Mouse (Mus musculus): ENCODE results near the gene Gpc6. TPM values are rescaled to one million over a fixed set of nuclear protein-coding genes. Genes with fewer than 3 reads are reported as not detected.

Gene Gpc6
- polyA plus RNA-seq, 1 experiment from 2014 or later = 18.8 TPM

GRCm38 (mm10) chr14:117498785-117499184 is 573.7 kb downstream of the Gpc6 start:
- Histone ChIP-seq H3K27me3 (replicated peaks; ENCODE audit: control insufficient read depth, insufficient read depth, low read length) (no peaks in the 10 kb centered on the region), H3K9ac (ENCODE audit: low read depth, low read length) (no peak overlapping the region), H3K36me3 (ENCODE audit: control insufficient read depth, insufficient read depth, low read length) (no peaks in the 10 kb centered on the region), H3K4me3 (ENCODE audit: low read depth, low read length) (no peak overlapping the region), H3K9me3 (ENCODE audit: control insufficient read depth, low read length) (no peaks in the 10 kb centered on the region), H3K4me2 (no peak overlapping the region), H3K27ac (ENCODE audit: low read depth, low read length) (no peak overlapping the region), H3K4me1 (replicated peaks; ENCODE audit: control insufficient read depth, insufficient read depth, low read length) (no peaks in the 10 kb centered on the region)
- ATAC-seq (replicated peaks; ENCODE audit: low FRiP score) (no peak), DNase-seq (ENCODE audit: low spot score) (no peak)
- WGBS = 73% methylated on average over 6 of the region's 6 CpGs

GRCm38 (mm10) chr14:117499354-117499753 is 574.2 kb downstream of the Gpc6 start:
- Histone ChIP-seq H3K9ac (ENCODE audit: low read depth, low read length) (no peak overlapping the region), H3K4me2 (no peak overlapping the region), H3K9me3 (ENCODE audit: control insufficient read depth, low read length) (no peaks in the 10 kb centered on the region), H3K4me3 (ENCODE audit: low read depth, low read length) (no peak overlapping the region), H3K27me3 (replicated peaks; ENCODE audit: control insufficient read depth, insufficient read depth, low read length) (no peaks in the 10 kb centered on the region), H3K4me1 (replicated peaks; ENCODE audit: control insufficient read depth, insufficient read depth, low read length) (no peaks in the 10 kb centered on the region), H3K27ac (ENCODE audit: low read depth, low read length) (no peak overlapping the region), H3K36me3 (ENCODE audit: control insufficient read depth, insufficient read depth, low read length) (no peaks in the 10 kb centered on the region)
- ATAC-seq (replicated peaks; ENCODE audit: low FRiP score) (no peak), DNase-seq (ENCODE audit: low spot score) (no peak)
- 73% methylated on average over 4 of the region's 4 CpGs for WGBS

GRCm38 (mm10) chr14:117514829-117515228 is 589.7 kb downstream of the Gpc6 start:
- ATAC-seq (replicated peaks; ENCODE audit: low FRiP score) (no peak), DNase-seq (ENCODE audit: low spot score) (no peak)
- 64% methylated on average over 2 of the region's 2 CpGs for WGBS
- H3K4me3 ChIP-seq (ENCODE audit: low read depth, low read length) = no peak overlapping the region
- H3K4me1 ChIP-seq (replicated peaks; ENCODE audit: control insufficient read depth, insufficient read depth, low read length) = no peaks in the 10 kb centered on the region
- H3K9ac ChIP-seq (ENCODE audit: low read depth, low read length) = no peak overlapping the region
- H3K9me3 ChIP-seq (ENCODE audit: control insufficient read depth, low read length) = no peaks in the 10 kb centered on the region
- no peaks in the 10 kb centered on the region for H3K27me3 ChIP-seq (replicated peaks; ENCODE audit: control insufficient read depth, insufficient read depth, low read length)
- H3K27ac ChIP-seq (ENCODE audit: low read depth, low read length) = no peak overlapping the region
- no peaks in the 10 kb centered on the region for H3K36me3 ChIP-seq (ENCODE audit: control insufficient read depth, insufficient read depth, low read length)
- no peak overlapping the region for H3K4me2 ChIP-seq

GRCm38 (mm10) chr14:117519574-117519973 is 594.5 kb downstream of the Gpc6 start:
- 74% methylated on average over 8 of the region's 8 CpGs for WGBS
- no peak for ATAC-seq (replicated peaks; ENCODE audit: low FRiP score)

GRCm38 (mm10) chr14:117520706-117521105 is 595.6 kb downstream of the Gpc6 start:
- no peak overlapping the region for H3K4me3 ChIP-seq (ENCODE audit: low read depth, low read length)
- no peak overlapping the region for H3K27ac ChIP-seq (ENCODE audit: low read depth, low read length)
- no peaks in the 10 kb centered on the region for H3K4me1 ChIP-seq (replicated peaks; ENCODE audit: control insufficient read depth, insufficient read depth, low read length)
- H3K4me2 ChIP-seq = no peak overlapping the region
- 84% methylated on average over 2 of the region's 2 CpGs for WGBS
- ATAC-seq (replicated peaks; ENCODE audit: low FRiP score) = no peak
- H3K27me3 ChIP-seq (replicated peaks; ENCODE audit: control insufficient read depth, insufficient read depth, low read length) = no peaks in the 10 kb centered on the region
- H3K9ac ChIP-seq (ENCODE audit: low read depth, low read length) = no peak overlapping the region
- no peak for DNase-seq (ENCODE audit: low spot score)
- H3K9me3 ChIP-seq (ENCODE audit: control insufficient read depth, low read length) = no peaks in the 10 kb centered on the region
- no peaks in the 10 kb centered on the region for H3K36me3 ChIP-seq (ENCODE audit: control insufficient read depth, insufficient read depth, low read length)

More at GRCm38 (mm10) chr14:117519574-117519973, 594.5 kb downstream of the Gpc6 start:
- no peaks in the 10 kb centered on the region for H3K27me3 ChIP-seq (replicated peaks; ENCODE audit: control insufficient read depth, insufficient read depth, low read length)
- H3K9me3 ChIP-seq (ENCODE audit: control insufficient read depth, low read length) = no peaks in the 10 kb centered on the region
- no peak overlapping the region for H3K4me2 ChIP-seq
- H3K27ac ChIP-seq (ENCODE audit: low read depth, low read length) = no peak overlapping the region
- H3K9ac ChIP-seq (ENCODE audit: low read depth, low read length) = no peak overlapping the region
- no peak overlapping the region for H3K4me3 ChIP-seq (ENCODE audit: low read depth, low read length)
- H3K36me3 ChIP-seq (ENCODE audit: control insufficient read depth, insufficient read depth, low read length) = no peaks in the 10 kb centered on the region
- DNase-seq (ENCODE audit: low spot score) = no peak
- no peaks in the 10 kb centered on the region for H3K4me1 ChIP-seq (replicated peaks; ENCODE audit: control insufficient read depth, insufficient read depth, low read length)

GRCm38 (mm10) chr14:117525133-117525532 is 600.0 kb downstream of the Gpc6 start:
- no peak for ATAC-seq (replicated peaks; ENCODE audit: low FRiP score)
- no peak overlapping the region for H3K4me3 ChIP-seq (ENCODE audit: low read depth, low read length)
- 77% methylated on average over 6 of the region's 6 CpGs for WGBS
- no peak overlapping the region for H3K4me2 ChIP-seq
- no peaks in the 10 kb centered on the region for H3K4me1 ChIP-seq (replicated peaks; ENCODE audit: control insufficient read depth, insufficient read depth, low read length)
- no peak overlapping the region for H3K9ac ChIP-seq (ENCODE audit: low read depth, low read length)
- H3K27me3 ChIP-seq (replicated peaks; ENCODE audit: control insufficient read depth, insufficient read depth, low read length) = no peaks in the 10 kb centered on the region
- H3K27ac ChIP-seq (ENCODE audit: low read depth, low read length) = no peak overlapping the region
- H3K9me3 ChIP-seq (ENCODE audit: control insufficient read depth, low read length) = no peaks in the 10 kb centered on the region
- H3K36me3 ChIP-seq (ENCODE audit: control insufficient read depth, insufficient read depth, low read length) = no peaks in the 10 kb centered on the region
- DNase-seq (ENCODE audit: low spot score) = no peak

GRCm38 (mm10) chr14:117527053-117527452 is 601.9 kb downstream of the Gpc6 start:
- ATAC-seq (replicated peaks; ENCODE audit: low FRiP score) (no peak), DNase-seq (ENCODE audit: low spot score) (no peak)
- no peaks in the 10 kb centered on the region for H3K36me3 ChIP-seq (ENCODE audit: control insufficient read depth, insufficient read depth, low read length)
- no peak overlapping the region for H3K4me3 ChIP-seq (ENCODE audit: low read depth, low read length)
- no peak overlapping the region for H3K4me2 ChIP-seq
- H3K27me3 ChIP-seq (replicated peaks; ENCODE audit: control insufficient read depth, insufficient read depth, low read length) = no peaks in the 10 kb centered on the region
- no peak overlapping the region for H3K9ac ChIP-seq (ENCODE audit: low read depth, low read length)
- no peak overlapping the region for H3K27ac ChIP-seq (ENCODE audit: low read depth, low read length)
- H3K4me1 ChIP-seq (replicated peaks; ENCODE audit: control insufficient read depth, insufficient read depth, low read length) = no peaks in the 10 kb centered on the region
- 87% methylated on average over 7 of the region's 7 CpGs for WGBS
- H3K9me3 ChIP-seq (ENCODE audit: control insufficient read depth, low read length) = no peaks in the 10 kb centered on the region

GRCm38 (mm10) chr14:117529439-117529838 is 604.3 kb downstream of the Gpc6 start:
- WGBS = 76% methylated on average over 3 of the region's 3 CpGs
- Histone ChIP-seq H3K4me3 (ENCODE audit: low read depth, low read length) (no peak overlapping the region), H3K4me1 (replicated peaks; ENCODE audit: control insufficient read depth, insufficient read depth, low read length) (no peaks in the 10 kb centered on the region), H3K27me3 (replicated peaks; ENCODE audit: control insufficient read depth, insufficient read depth, low read length) (no peaks in the 10 kb centered on the region), H3K9ac (ENCODE audit: low read depth, low read length) (no peak overlapping the region), H3K4me2 (no peak overlapping the region), H3K36me3 (ENCODE audit: control insufficient read depth, insufficient read depth, low read length) (no peaks in the 10 kb centered on the region), H3K27ac (ENCODE audit: low read depth, low read length) (no peak overlapping the region), H3K9me3 (ENCODE audit: control insufficient read depth, low read length) (no peaks in the 10 kb centered on the region)
- DNase-seq (ENCODE audit: low spot score) = no peak
- no peak for ATAC-seq (replicated peaks; ENCODE audit: low FRiP score)

GRCm38 (mm10) chr14:117552776-117553175 is 627.7 kb downstream of the Gpc6 start:
- ATAC-seq (replicated peaks; ENCODE audit: low FRiP score) = no peak
- DNase-seq (ENCODE audit: low spot score) = no peak
- H3K27me3 ChIP-seq (replicated peaks; ENCODE audit: control insufficient read depth, insufficient read depth, low read length) = no peaks in the 10 kb centered on the region
- no peak overlapping the region for H3K27ac ChIP-seq (ENCODE audit: low read depth, low read length)
- H3K4me1 ChIP-seq (replicated peaks; ENCODE audit: control insufficient read depth, insufficient read depth, low read length) = no peaks in the 10 kb centered on the region
- no peak overlapping the region for H3K4me2 ChIP-seq
- H3K4me3 ChIP-seq (ENCODE audit: low read depth, low read length) = no peak overlapping the region
- no peak overlapping the region for H3K9ac ChIP-seq (ENCODE audit: low read depth, low read length)
- H3K36me3 ChIP-seq (ENCODE audit: control insufficient read depth, insufficient read depth, low read length) = no peaks in the 10 kb centered on the region
- H3K9me3 ChIP-seq (ENCODE audit: control insufficient read depth, low read length) = no peaks in the 10 kb centered on the region

Measured in liver, embryonic 11.5 days (tissue).